Mouse (Mus musculus) T-cell, adult 2 months (primary cell): ENCODE data around the gene Hnrnpc.
"Not testable (repeated sequence)": the region's sequence is repeated elsewhere in the genome, so short reads cannot be mapped to it uniquely, and the experiment has no call there.

Experiments
- DNase-seq: peaks from one replicate; pipeline ENCODE4 v3.0.0; 2022; ENCODE audit warnings: low spot score

Gene Hnrnpc

GRCm38 (mm10) chr14:52103474-52103855 lies 363 bp downstream of the Hnrnpc start:
- no peak for DNase-seq

DNA sequence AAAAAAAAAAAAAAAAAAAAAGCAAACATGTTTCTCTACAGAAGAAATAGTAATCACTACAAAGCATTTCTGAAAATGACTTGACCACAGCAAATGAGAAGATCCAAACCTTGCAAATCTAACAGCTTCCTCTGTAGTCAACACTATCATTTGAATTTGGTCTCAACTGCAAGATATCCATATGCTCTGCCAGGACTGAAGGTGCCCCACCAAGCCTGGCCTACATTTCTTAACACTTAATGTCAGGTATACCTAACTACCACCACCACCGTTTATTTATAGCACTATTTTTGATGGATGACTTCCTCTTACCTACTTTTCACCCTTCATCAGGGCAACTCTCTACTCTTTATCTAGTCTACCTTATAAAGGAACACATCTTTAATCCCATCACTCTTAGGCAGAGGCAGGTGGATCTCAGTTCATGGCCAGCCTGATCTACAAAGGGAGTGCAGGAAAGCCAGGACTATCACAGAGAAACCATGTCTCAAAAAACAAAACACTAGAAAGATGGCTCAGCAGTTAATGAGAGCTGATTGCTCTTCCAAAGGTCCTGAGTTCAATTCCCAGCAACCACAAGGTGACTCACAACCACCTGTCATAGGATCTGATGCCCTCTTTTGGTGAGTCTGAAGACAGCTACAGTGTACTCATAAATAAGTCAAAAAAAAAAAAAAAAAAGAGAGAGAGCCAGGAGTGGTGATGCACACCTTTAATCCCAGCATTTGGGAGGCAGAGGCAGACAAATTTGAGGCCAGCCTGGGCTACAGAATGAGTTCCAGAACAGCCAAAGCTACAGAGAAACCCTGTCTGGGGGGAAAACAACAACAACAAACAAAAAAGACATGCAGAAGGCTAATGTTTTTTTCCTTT lies 2.3 kb downstream of the Hnrnpc start:
- peak; percentile 17 for DNase-seq

- DNase-seq, result no peak
These were observed 3.5 kb downstream of the Hnrnpc start for GRCm38 (mm10) chr14:52100170-52100960.

DNA sequence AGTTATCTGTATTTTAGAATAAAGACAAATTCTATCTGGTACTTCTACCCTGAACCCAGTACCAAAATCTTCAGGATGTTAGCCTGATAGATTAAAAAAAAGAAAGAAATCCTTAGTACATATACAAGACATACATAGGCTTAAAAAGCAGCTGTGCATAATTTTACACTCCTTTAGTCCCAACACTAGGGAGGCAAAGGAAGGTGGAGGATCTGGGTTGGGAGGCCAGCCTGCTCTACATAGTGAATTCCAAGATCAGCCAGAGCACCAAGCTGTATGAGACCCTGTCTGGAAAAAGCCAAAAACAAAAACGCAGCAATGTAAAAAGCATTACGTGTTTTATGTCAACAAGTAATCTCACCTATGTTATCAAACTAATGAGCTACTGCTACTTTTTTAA lies 4.3 kb downstream of the Hnrnpc start:
- DNase-seq, result no peak

DNA sequence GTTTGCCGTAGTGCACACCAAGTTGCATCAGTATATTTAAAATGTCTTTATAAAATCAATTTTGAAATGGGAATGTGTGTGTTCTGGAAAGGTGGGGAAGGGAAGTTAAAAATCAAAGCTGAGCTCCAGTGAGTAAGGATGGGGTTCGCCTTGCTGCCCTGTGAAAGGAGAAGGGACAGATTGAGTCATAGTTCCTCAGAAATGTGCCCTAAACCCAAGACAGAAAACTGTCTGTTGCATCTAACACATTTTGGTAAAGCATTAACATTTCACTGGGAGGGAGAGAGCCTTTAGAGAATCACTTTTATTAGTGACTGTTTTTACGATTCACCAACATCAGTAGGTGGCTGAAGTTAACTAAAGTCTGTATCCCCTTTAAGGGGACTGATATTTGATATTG lies 5.4 kb downstream of the Hnrnpc start:
- DNase-seq, result not testable (repeated sequence)

GRCm38 (mm10) chr14:52097191-52097590 lies 6.6 kb downstream of the Hnrnpc start:
- not testable (repeated sequence) for DNase-seq

GRCm38 (mm10) chr14:52094533-52094932 lies 9.3 kb downstream of the Hnrnpc start:
- no peak for DNase-seq

GRCm38 (mm10) chr14:52083083-52083482 lies 20.7 kb downstream of the Hnrnpc start:
- DNase-seq, result no peak

DNA sequence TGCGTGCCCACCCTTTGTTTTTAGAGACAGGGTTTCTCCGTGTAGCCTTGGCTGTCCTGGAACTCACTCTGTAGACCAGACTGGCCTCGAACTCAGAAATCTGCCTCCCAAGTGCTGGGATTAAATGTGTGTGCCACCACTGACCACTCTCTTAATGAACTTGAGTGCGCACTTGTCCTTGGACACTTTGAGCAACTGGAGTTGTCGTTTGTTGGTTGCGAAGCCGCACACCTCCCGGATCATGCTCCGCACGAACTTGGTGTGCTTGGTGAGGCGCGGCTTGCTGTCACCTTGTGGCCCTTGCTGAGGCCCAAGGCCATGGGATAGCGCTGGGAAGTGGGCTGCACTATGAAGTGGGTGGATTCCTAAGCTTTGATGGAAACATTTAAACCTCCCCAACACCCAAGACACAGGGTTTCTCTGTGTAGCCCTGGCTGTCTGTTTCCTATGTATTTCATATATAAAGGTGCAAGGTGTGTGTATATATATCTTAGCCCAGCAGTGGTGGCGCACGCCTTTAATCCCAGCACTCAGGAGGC lies 32.2 kb downstream of the Hnrnpc start:
- DNase-seq, result no peak

- DNase-seq, result no peak
These were observed 37.7 kb downstream of the Hnrnpc start for GRCm38 (mm10) chr14:52066135-52066534.

- no peak for DNase-seq
These were observed 42.0 kb downstream of the Hnrnpc start for GRCm38 (mm10) chr14:52061798-52062197.

DNA sequence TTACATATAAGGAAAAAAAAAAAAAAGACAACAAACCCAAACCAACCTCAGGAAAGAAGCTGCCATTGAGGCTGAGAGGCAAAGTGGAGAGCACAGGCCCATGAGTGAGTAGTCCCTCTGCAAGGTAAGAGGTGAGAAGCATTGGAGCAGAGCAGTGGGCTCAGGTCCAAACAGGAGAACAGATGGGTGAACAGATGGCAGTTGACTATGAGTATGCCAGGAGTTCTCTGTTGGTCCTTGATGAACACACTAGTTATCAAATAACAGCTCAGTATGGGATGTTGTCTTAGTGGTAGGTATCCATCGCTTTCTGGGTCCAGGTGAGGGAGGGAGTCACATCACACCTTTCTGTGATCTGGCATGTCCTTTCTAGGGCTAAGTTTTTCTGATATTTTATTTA lies 43.0 kb downstream of the Hnrnpc start:
- no peak for DNase-seq

- DNase-seq, result no peak
These were observed 43.8 kb downstream of the Hnrnpc start for GRCm38 (mm10) chr14:52059982-52060381.

GRCm38 (mm10) chr14:52052720-52053119 lies 51.1 kb downstream of the Hnrnpc start:
- DNase-seq, result not testable (repeated sequence)

- DNase-seq, result no peak
These were observed 57.8 kb downstream of the Hnrnpc start for GRCm38 (mm10) chr14:52045966-52046565.

DNA sequence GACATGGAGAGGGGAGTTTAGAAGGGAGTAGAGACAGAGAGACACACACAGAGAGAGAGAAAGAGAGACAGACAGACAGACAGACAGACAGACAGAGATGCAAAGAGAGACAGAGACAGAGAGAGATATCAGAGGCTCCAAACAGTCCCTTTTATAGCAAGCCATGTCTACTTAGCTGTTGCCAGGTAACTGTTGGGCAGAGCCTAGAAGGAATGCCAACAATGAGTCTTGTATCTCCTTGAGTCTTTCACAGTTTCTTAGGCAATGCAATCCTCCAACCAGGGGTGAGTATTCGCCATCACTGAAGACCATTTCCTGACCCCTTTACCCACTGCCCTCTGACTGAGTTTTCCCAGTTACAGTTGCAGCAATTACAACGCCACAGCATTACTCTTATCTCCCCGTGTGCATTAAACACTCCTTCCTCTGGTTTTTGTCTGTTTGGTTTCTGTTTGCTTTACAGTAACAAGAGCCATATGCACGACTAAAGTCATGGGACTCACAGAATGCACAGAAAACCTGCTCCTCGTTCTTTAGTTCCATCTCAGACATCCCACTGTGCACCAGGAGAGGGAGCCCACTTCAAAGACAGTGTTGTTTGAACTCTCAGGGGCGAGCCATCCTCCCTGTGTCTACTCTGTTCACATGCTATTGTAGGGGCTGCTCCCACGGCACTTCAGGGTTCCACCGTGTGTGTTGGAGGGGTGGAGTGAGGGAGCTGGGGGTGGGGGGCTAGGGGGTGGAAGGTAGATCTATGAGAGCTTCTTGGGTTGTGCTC lies 58.7 kb downstream of the Hnrnpc start:
- peak; percentile 28 for DNase-seq

DNA sequence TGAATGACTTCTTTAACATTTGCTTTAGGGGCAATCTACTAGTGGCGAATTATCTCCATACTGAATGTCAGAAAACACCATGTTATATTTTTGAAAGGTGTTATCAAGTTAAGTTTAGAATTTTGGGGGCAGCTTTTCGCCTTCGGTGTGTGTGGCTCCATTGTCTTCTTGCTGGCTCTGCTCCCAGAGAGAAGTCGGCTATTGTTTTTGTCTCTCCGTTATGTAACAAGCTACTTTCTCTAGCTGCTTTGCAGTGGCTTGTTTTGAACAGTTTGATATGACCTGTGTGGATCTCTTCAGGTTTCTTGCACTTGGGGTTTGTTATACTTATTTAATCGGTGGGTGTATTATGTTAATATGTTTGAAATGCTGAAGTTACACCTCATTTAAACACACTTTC lies 60.4 kb downstream of the Hnrnpc start:
- DNase-seq, result no peak

DNA sequence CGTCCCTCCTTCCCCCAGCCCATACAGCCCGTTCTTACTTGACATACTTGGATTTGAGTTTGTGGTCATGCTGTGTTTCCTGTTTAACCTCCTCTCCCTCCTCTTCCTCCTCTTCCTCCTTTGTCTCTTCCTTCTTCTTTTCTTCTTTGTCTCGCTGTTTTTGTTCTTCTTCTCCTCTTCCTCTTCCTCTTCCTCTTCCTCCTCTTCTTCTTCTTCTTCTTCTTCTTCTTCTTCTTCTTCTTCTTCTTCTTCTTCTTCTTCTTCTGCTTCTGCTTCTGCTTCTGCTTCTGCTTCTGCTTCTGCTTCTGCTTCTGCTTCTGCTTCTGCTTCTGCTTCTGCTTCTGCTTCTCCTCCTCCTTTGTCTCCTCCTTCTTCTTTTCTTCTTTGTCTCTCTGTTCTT lies 61.5 kb downstream of the Hnrnpc start, which contains the start of gene Olfr221:
Olfr221 (minus strand) TSS at position 101 of the 400 bp plus-strand sequence.
- not testable (repeated sequence) for DNase-seq

DNA sequence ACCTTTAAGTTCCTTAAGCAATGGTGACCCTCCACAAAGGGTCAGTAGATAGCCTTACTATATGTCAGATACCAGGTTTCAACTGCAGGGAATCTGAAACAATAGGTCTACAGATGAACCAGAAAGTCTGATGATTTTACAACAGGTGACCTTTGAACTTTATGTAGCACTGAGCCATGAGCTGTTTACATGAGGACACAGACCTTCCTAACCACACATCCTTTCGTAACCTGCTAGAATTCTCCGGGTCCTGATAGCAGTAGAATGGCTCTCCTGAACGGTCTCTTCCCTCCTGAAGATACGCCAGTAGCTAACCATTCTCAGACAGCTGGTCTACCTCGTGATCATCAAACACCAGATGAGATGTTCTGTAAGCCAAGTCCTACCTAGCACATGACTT lies 64.5 kb downstream of the Hnrnpc start:
- no peak for DNase-seq

DNA sequence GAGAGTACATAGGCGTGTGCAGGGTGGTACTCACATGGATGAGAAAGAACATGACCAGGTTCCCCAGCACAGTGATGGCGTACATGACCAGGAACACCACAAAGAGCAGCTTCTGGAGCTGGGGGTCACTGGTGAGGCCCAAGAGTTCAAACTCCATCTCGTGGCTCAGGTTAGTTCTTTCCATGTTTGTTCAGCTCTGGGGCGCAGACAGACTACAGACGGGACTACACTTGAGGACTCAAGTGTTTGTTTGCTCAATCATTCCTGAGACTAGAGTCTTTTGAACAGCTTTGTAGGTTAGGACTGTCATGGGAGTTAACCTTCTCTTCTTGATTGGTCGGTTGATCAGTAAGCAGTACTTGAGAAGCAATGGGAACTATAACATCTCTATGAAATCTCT lies 67.9 kb downstream of the Hnrnpc start:
- DNase-seq, result no peak

- DNase-seq, result no peak
These were observed 77.5 kb downstream of the Hnrnpc start for GRCm38 (mm10) chr14:52026342-52026741.

- DNase-seq, result no peak
These were observed 79.7 kb downstream of the Hnrnpc start for GRCm38 (mm10) chr14:52024133-52024532.
